Mouse (Mus musculus) limb, embryonic 13.5 days (tissue): ENCODE data around the gene Pxn. TPM values are rescaled to one million over a fixed set of nuclear protein-coding genes. Genes with fewer than 3 reads are reported as not detected.
"Not testable (repeated sequence)": the region's sequence is repeated elsewhere in the genome, so short reads cannot be mapped to it uniquely, and the experiment has no call there.

Experiments used
- ATAC-seq: fragments of 200-750 bp; cut with Nextera tagmentation; 2 replicates; pipeline ENCODE4 v1.8.0; 2017; ENCODE audit warnings: low read depth, moderate number of reproducible peaks, moderate TSS enrichment; ENCODE audit not compliant: low FRiP score
- H3K27ac ChIP-seq: fragments of 300-500 bp; sonication (generic); 2 replicates; pipeline ENCODE4 v1.5.1; 2015; ENCODE audit warnings: inconsistent platforms, mild to moderate bottlenecking, moderate library complexity
- H3K27me3 ChIP-seq: fragments of 300-500 bp; sonication (generic); 2 replicates; pipeline ENCODE4 v1.6.1; 2015; ENCODE audit warnings: mild to moderate bottlenecking, inconsistent platforms
- H3K36me3 ChIP-seq: fragments of 300-500 bp; sonication (generic); 2 replicates; pipeline ENCODE4 v1.6.1; 2015; ENCODE audit warnings: inconsistent platforms, mild to moderate bottlenecking, moderate library complexity
- H3K4me1 ChIP-seq: fragments of 300-500 bp; sonication (generic); 2 replicates; pipeline ENCODE4 v1.6.1; 2015; ENCODE audit warnings: inconsistent platforms
- H3K4me2 ChIP-seq: fragments of 300-500 bp; sonication (generic); replicated peaks from 2 replicates; pipeline ENCODE4 v1.6.1; 2015; ENCODE audit warnings: inconsistent platforms, mild to moderate bottlenecking, moderate library complexity
- H3K4me3 ChIP-seq: fragments of 300-500 bp; sonication (generic); 2 replicates; pipeline ENCODE4 v1.5.1; 2015; ENCODE audit warnings: moderate library complexity, mild to moderate bottlenecking, inconsistent platforms
- H3K9ac ChIP-seq: fragments of 300-500 bp; sonication (generic); 2 replicates; pipeline ENCODE4 v1.6.1; 2015; ENCODE audit warnings: mild to moderate bottlenecking, inconsistent platforms
- H3K9me3 ChIP-seq: fragments of 300-500 bp; sonication (generic); 2 replicates; pipeline ENCODE4 v1.6.1; 2016; ENCODE audit warnings: inconsistent platforms
- WGBS: fragments of 180-500 bp; shearing (Covaris S2); methylation state at CpG from one replicate; pipeline ENCODE4 v1.1.7; 2015; 5-methylcytosine and 5-hydroxymethylcytosine counted together
- polyA plus RNA-seq: library from polyadenylated mRNA; unstranded; fragments of >200 nt; fragmentation: Nextera tagmentation; extraction: Ambion mirVana; gene quantifications from 2 replicates; pipeline ENCODE4 v1.2.1, GENCODE M21; 2015

Pxn gene
- polyA plus RNA-seq, 1 experiment from 2014 or later, result 54.0 TPM

GRCm38 (mm10) chr5:115488841-115489698 is 17.4 kb upstream of the Pxn start:
- under 1% methylated on average over 39 of the region's 39 CpGs for WGBS
- Histone ChIP-seq H3K9ac (peak overlapping the region; percentile 83), H3K4me2 (peak overlapping the region; percentile 65), H3K4me3 (peak overlapping the region; percentile 39), H3K27ac (peak overlapping the region; percentile 100), H3K9me3 (no peaks in the 10 kb centered on the region), H3K4me1 (peaks cover 40% of the 10 kb centered on the region), H3K27me3 (no peaks in the 10 kb centered on the region), H3K36me3 (no peaks in the 10 kb centered on the region)
- peak; percentile 62 for ATAC-seq

DNA sequence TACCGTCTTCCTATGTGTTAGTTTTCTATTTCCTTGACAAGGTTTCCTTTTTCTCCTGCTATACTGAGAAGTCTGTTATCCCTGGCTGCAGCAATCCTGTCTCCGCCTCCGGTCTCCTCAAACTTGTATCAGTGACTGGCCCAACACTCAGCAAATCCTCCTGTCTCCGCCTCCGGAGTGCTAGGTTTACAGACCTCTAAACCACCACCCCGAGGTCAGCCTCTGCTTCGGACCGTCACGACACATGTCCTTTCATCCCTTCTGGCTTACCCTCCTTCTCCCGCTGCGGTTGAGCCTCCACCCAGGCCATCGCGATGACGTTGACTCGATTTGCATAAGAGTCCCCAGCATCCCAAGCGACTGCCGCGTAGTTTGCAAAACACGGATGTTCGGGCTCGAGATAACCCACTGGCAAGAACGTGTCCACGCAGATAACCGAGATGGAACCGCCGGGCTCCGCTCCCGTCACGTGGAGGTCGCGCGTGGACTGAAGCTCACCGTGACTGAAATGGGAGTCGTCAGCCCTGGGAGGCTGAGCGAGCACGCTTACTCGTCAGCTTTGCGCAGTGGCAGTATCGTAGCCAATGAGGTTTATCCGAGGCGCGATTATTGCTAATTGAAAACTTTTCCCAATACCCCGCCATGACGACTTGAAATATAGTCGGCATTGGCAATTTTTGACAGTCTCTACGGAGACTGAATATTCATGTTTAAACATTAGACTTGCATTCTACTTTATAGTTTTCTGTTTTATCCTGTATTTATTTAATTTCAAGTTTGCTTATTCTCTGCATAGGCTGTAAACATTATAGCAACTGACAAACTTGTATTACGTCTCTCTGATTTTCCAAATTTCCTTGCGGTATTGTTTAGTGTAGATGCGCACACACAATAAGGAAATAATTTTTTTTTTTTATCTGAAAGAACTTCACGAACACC is 16.5 kb upstream of the Pxn start:
- Histone ChIP-seq H3K4me1 (peaks cover 44% of the 10 kb centered on the region), H3K9ac (peak overlapping the region; percentile 83), H3K27me3 (no peaks in the 10 kb centered on the region), H3K4me2 (peak overlapping the region; percentile 65), H3K4me3 (peak overlapping the region; percentile 39), H3K9me3 (no peaks in the 10 kb centered on the region), H3K36me3 (no peaks in the 10 kb centered on the region), H3K27ac (peak overlapping the region; percentile 100)
- WGBS, result under 1% methylated on average over 50 of the region's 50 CpGs
- ATAC-seq, result peak; percentile 78

DNA sequence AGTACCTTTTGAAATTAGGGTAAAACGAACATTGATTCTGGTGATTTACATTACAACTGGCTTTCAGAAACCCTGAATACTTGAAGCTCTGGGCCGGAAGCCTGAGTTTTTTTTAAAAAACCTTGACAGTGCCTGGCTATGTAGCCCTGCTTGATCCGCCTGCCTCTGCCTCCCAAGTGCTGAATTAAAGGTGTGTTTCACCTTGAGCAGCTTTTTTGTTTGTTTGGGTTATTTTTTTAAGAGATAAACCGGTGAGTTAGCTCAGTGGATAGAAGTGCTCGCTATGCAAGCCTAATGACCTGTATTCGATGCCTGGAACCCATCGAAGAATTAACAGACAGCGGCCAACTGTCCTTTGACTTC is 15.9 kb upstream of the Pxn start:
- no peaks in the 10 kb centered on the region for H3K27me3 ChIP-seq
- H3K4me1 ChIP-seq, result peaks cover 44% of the 10 kb centered on the region
- H3K27ac ChIP-seq, result peak overlapping the region; percentile 70; the same call in 1 of the 2 replicates
- 0 out of 2 replicates have a peak overlapping the region, but pooled peaks have one; percentile 2 for H3K4me3 ChIP-seq
- H3K9me3 ChIP-seq, result no peaks in the 10 kb centered on the region
- ATAC-seq, result no peak
- H3K9ac ChIP-seq, result no peak overlapping the region
- 11% methylated on average over 8 of the region's 8 CpGs for WGBS
- H3K36me3 ChIP-seq, result no peaks in the 10 kb centered on the region
- peak overlapping the region; percentile 64 for H3K4me2 ChIP-seq

DNA sequence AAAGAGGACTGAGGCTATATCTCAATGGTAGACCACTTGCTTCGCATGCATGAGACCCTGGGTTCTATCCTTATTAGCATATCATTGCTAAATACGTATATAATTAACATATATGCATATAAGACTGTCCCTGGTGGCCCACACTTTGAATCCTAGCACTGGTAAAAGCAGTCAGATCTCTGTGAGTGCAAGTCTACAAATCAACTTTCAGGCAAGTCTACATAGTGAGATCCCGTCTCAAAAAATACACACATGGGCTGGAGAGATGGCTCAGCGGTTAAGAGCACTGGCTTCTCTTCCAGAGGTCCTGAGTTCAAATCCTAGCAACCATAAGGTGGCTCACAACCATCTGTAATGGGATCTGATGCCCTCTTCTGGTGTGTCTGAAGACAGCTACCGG is 15.4 kb upstream of the Pxn start:
- H3K4me3 ChIP-seq, result no peak overlapping the region
- 33% methylated on average over 5 of the region's 5 CpGs for WGBS
- no peaks in the 10 kb centered on the region for H3K9me3 ChIP-seq
- H3K27me3 ChIP-seq, result no peaks in the 10 kb centered on the region
- no peak overlapping the region for H3K27ac ChIP-seq
- peak overlapping the region; percentile 64 for H3K4me2 ChIP-seq
- peaks cover 44% of the 10 kb centered on the region for H3K4me1 ChIP-seq
- no peaks in the 10 kb centered on the region for H3K36me3 ChIP-seq
- ATAC-seq, result no peak
- no peak overlapping the region for H3K9ac ChIP-seq

DNA sequence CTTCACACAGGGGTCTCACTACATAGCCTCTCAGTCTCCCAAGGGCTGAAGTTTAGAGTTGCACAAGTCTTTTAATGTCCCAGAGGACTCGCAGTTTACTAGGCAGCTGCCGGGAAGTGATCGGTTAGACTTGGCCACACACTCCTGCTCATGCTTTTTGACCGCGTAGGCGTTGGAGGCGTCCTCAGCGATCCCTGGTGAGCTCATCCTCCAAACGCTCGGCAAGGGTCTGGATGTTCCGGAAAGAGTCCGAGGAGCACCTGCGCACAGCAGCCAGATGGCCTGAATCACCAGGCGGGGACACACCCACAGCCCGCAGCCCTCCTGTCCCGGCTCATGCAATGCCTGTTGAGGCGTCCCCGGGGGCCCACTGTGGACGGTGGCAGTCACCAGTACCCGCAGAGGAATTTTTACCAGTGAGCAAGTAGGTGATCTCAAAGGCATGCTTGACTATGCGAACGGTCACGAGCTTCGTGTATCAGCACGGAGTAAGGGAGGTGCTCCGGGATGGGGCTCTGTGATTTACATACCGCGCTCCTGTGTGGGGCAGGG is 14.6 kb upstream of the Pxn start:
- Histone ChIP-seq H3K9me3 (no peaks in the 10 kb centered on the region), H3K4me3 (peak overlapping the region; percentile 27), H3K4me2 (peak overlapping the region; percentile 64), H3K9ac (peak overlapping the region; percentile 50; the same call in 1 of the 2 replicates), H3K36me3 (no peaks in the 10 kb centered on the region), H3K27ac (peak overlapping the region; percentile 48), H3K4me1 (peaks cover 44% of the 10 kb centered on the region), H3K27me3 (no peaks in the 10 kb centered on the region)
- no peak for ATAC-seq
- 3% methylated on average over 28 of the region's 28 CpGs for WGBS

DNA sequence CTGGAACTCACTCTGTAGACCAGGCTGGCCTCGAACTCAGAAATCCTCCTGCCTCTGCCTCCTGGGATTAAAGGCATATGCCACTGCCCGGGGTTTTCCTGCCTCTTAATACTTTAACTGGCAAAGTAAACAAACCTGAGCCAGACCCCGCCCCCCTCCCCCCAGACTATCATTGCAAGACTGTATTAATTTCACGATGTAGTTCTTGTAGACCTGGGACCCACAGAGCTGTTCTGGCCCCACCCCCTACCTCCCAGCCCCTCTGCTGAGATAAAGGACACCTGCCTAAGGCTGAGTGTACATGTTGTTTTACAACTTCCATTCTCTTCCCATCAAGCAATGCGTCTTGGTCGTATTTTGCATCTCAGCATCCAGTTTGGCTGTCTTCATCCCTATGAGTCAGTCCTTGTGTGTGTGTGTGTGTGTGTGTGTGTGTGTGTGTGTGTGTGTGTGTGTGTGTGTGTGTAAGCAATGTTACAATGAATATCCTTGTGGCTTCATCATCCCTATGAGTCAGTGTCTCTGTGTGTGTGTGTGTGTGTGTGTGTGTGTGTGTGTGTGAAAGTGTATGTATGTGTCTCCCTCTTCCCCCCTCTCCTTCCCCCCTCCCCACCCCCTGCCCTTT is 13.7 kb upstream of the Pxn start:
- H3K27me3 ChIP-seq, result no peaks in the 10 kb centered on the region
- peaks cover 44% of the 10 kb centered on the region for H3K4me1 ChIP-seq
- no peak overlapping the region for H3K9ac ChIP-seq
- ATAC-seq, result no peak
- peak overlapping the region; percentile 67 for H3K27ac ChIP-seq
- H3K4me3 ChIP-seq, result no peak overlapping the region
- H3K9me3 ChIP-seq, result no peaks in the 10 kb centered on the region
- H3K4me2 ChIP-seq, result no peak overlapping the region
- no peaks in the 10 kb centered on the region for H3K36me3 ChIP-seq
- WGBS, result 57% methylated on average over 6 of the region's 6 CpGs

- ATAC-seq, result no peak
- no peaks in the 10 kb centered on the region for H3K36me3 ChIP-seq
- H3K4me2 ChIP-seq, result peak overlapping the region; percentile 32
- WGBS, result 25% methylated on average over 5 of the region's 5 CpGs
- no peaks in the 10 kb centered on the region for H3K27me3 ChIP-seq
- H3K4me1 ChIP-seq, result peaks cover 43% of the 10 kb centered on the region
- no peaks in the 10 kb centered on the region for H3K9me3 ChIP-seq
- peak overlapping the region; percentile 89 for H3K27ac ChIP-seq
- H3K9ac ChIP-seq, result 0 out of 2 replicates have a peak overlapping the region, but pooled peaks have one; percentile 31
- H3K4me3 ChIP-seq, result no peak overlapping the region
These were observed 13.0 kb upstream of the Pxn start for GRCm38 (mm10) chr5:115493441-115493840.

GRCm38 (mm10) chr5:115495618-115496017 is 10.9 kb upstream of the Pxn start:
- H3K4me2 ChIP-seq, H3K27me3 ChIP-seq, H3K9ac ChIP-seq, H3K36me3 ChIP-seq, H3K9me3 ChIP-seq, H3K27ac ChIP-seq, ATAC-seq, H3K4me3 ChIP-seq: not testable (repeated sequence)
- 91% methylated on average over 3 of the region's 3 CpGs for WGBS
- peaks cover 39% of the 10 kb centered on the region for H3K4me1 ChIP-seq

GRCm38 (mm10) chr5:115497033-115497432 is 9.4 kb upstream of the Pxn start:
- ATAC-seq, result no peak
- no peak overlapping the region for H3K4me2 ChIP-seq
- WGBS, result 83% methylated on average over 7 of the region's 7 CpGs

GRCm38 (mm10) chr5:115498307-115499240 is 7.9 kb upstream of the Pxn start:
- no peak overlapping the region for H3K4me2 ChIP-seq
- no peak overlapping the region for H3K4me3 ChIP-seq
- no peak for ATAC-seq
- H3K9me3 ChIP-seq, result no peaks in the 10 kb centered on the region
- H3K27me3 ChIP-seq, result no peaks in the 10 kb centered on the region
- no peak overlapping the region for H3K27ac ChIP-seq
- H3K4me1 ChIP-seq, result peaks cover 11% of the 10 kb centered on the region
- no peaks in the 10 kb centered on the region for H3K36me3 ChIP-seq
- no peak overlapping the region for H3K9ac ChIP-seq
- 45% methylated on average over 9 of the region's 9 CpGs for WGBS

More at GRCm38 (mm10) chr5:115497033-115497432, 9.4 kb upstream of the Pxn start:
- Histone ChIP-seq H3K27ac (no peak overlapping the region), H3K36me3 (no peaks in the 10 kb centered on the region), H3K9ac (no peak overlapping the region), H3K4me3 (no peak overlapping the region), H3K9me3 (no peaks in the 10 kb centered on the region), H3K4me1 (peaks cover 25% of the 10 kb centered on the region), H3K27me3 (no peaks in the 10 kb centered on the region)
